Mouse (Mus musculus): ENCODE measurements around the gene Pcdh9.

The Pcdh9 gene

GRCm38 (mm10) chr14:93182606-93183491 lies 707.6 kb downstream of the Pcdh9 start:
- peak; percentile 22 for DNase-seq (ENCODE audit: low read depth, low spot score)

DNA sequence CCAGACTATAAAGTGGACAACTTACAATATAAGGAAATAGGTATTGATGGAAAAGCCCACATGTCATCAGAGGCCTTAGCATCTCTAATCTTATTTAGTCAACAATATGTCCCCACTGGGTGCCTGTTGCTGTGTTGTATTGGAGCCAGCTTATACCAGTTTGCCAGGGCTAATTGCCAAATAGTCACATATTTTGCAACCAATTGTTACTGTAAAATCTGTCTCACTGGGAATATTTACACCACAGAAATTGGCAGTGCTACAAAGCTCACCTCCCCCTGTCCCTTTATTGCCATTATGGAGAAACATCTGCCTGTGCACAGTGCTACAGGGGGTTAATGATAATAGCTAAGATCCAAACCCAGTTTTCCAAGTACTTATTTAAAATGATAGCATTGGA lies 721.3 kb downstream of the Pcdh9 start:
- peak; percentile 35 for DNase-seq (ENCODE audit: low read depth, low spot score)

DNA sequence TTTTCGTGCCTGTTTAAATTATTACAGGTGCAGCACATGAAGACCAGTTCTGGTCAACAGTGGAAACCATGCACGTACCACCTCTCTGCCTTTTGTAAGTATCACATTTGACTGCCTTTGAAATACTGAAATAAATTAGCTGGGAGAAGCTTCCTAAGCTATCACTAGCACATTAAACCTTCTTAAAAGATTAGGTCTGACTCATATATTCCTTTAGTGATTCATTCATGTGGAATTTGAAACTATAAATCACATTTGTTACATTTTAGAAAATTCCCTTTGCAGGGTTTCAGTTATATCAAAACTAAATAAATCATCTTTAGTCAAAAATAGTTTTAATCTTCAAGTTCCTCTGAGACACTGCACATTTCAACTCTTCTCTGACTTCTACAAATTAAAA lies 722.1 kb downstream of the Pcdh9 start:
- peak; percentile 85 for DNase-seq (ENCODE audit: low read depth, low spot score)

GRCm38 (mm10) chr14:93143414-93143813 lies 747.1 kb downstream of the Pcdh9 start:
- DNase-seq (ENCODE audit: low read depth, low spot score) = no peak

DNA sequence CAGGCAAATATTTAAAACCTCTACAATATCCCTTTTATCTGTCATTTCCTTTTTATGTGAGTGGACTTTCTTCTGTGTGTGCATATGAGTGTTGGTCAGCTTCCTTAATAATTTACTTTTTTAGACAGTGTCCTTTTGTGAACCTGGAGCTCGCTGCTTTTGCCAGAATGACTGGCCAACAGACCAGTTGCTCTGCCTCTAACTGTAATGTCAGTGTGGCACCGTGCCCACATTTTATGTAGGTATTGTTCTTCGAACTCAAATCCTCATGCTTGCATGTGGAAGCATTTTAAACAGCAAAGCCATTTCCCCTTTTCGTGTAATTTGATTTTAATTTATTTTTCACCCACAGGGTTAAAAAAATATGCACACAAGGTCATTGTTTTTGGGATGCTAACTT lies 748.4 kb downstream of the Pcdh9 start:
- DNase-seq (ENCODE audit: low read depth, low spot score) = no peak

GRCm38 (mm10) chr14:93126993-93127392 lies 763.5 kb downstream of the Pcdh9 start:
- no peak for DNase-seq (ENCODE audit: low read depth, low spot score)

GRCm38 (mm10) chr14:93102755-93103154 lies 787.7 kb downstream of the Pcdh9 start:
- DNase-seq (ENCODE audit: low read depth, low spot score) = no peak

DNA sequence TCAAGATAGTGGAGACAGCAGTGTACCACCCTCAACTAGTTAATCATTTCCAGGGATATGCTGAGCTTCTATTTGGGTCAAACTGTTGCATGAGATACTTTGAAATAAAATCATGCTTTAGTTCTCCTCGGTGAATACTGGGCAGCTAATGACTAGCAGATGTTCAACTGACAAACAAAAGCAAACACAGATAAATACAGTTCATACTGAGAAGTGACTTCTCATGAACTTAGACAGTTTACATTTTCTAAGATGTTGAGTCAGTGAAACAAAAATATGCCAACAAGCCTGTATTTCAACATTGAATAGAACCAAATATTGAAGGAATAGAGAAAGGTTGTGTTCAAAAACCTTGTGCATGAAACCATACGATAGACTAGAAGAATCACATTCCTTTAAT lies 795.4 kb downstream of the Pcdh9 start:
- DNase-seq (ENCODE audit: low read depth, low spot score) = peak; percentile 61

DNA sequence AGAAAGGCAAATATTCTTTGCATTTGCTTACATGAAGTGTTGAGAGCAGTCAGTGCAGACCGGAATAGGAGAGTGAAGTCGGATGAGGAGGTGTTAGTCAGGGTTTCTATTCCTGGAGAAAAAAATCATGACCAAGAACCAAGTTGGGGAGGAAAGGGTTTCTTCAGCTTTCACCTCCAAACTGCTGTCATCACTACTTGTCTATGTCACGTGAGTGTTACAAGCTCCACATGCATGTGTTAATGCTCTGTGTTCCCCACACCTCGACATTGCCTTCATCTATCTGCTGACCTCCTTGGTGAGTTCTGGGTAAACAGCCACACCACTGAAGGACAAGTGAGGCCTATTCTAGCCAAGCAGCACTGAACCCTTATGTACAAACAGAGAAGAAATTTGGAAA lies 797.7 kb downstream of the Pcdh9 start:
- no peak for DNase-seq (ENCODE audit: low read depth, low spot score)

GRCm38 (mm10) chr14:93085646-93086045 lies 804.8 kb downstream of the Pcdh9 start:
- DNase-seq (ENCODE audit: low read depth, low spot score) = peak; percentile 40

DNA sequence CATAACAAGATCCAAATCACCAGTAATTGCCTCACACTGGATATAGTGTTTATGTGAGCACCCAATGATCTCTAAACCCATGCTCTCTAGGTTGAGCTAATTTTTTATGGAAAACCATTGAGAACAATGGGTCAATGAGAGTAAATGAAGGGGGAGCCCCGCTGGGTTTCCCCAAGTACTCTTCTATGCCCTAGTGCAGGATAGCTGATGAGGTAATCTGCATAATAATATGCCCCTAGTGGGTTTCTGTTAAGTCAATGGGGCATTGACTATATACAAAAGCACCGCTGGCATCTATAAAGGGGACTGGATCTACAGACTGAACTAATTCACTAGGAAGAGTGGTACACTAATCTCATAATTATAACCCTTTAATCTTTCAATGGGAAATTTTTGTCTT lies 807.3 kb downstream of the Pcdh9 start:
- no peak for DNase-seq (ENCODE audit: low read depth, low spot score)

DNA sequence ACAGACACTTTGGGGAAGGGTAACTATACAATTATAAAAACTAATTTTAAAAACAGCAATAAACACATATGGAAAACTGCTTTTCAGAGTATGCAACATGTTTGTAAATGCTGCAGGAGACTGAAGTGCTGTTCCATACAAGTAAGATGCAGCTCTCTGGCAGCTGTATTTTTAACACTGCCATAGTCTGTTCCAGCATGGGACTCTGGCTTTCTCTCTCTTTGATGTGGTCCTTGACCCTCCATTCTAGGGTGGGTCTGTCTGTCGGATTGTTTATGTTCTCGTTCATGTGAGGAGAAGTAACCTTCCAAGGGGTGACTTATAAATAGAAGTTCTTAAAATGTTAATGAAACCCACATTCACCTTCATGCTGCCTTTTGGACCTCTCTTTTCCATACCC lies 809.6 kb downstream of the Pcdh9 start:
- DNase-seq (ENCODE audit: low read depth, low spot score) = no peak

DNA sequence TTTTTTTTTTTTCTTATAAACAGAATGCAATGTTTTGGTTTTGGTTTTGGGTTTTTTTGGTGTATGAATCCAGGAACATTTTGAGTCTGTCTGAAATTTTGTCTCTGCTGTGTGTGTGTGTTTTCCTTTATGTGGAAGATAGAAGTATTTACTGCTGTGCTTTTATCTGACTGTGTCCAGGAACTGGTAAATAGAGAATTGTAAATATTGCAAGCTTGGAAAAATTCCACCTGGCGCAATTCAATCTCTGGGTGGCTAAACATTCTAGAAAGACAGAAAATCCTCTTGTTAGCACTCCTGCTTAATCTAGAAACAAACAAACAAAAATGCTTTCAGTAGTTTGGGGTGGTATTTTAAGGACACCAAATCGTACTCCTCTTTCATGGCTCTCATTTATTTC lies 814.7 kb downstream of the Pcdh9 start:
- no peak for DNase-seq (ENCODE audit: low read depth, low spot score)

DNA sequence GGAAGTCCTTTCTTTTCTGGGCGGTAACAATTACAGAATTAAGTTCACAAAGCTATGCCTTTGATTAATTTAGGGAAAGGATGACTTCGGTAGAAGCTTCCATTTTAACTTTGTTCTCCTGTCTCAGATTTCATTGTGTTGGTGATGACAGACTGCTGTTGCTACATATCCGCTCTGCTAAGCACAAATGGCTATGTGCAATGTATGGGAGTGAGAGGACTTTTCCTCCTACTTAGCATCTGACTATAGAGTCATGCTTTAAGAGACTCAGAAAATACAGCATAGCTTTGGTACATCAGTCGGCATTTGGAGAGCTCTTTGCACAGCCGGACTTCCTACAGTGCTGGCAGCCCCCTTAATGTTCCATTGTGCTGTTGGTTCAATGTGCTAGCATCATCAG lies 818.1 kb downstream of the Pcdh9 start:
- no peak for DNase-seq (ENCODE audit: low read depth, low spot score)

- peak; percentile 78 for DNase-seq (ENCODE audit: low read depth, low spot score)
Measured at GRCm38 (mm10) chr14:93070140-93070539, 820.3 kb downstream of the Pcdh9 start.

- no peak for DNase-seq (ENCODE audit: low read depth, low spot score)
Measured at GRCm38 (mm10) chr14:93067411-93068336, 822.8 kb downstream of the Pcdh9 start.

- DNase-seq (ENCODE audit: low read depth, low spot score) = no peak
Measured at GRCm38 (mm10) chr14:93066732-93067410, 823.6 kb downstream of the Pcdh9 start.

DNA sequence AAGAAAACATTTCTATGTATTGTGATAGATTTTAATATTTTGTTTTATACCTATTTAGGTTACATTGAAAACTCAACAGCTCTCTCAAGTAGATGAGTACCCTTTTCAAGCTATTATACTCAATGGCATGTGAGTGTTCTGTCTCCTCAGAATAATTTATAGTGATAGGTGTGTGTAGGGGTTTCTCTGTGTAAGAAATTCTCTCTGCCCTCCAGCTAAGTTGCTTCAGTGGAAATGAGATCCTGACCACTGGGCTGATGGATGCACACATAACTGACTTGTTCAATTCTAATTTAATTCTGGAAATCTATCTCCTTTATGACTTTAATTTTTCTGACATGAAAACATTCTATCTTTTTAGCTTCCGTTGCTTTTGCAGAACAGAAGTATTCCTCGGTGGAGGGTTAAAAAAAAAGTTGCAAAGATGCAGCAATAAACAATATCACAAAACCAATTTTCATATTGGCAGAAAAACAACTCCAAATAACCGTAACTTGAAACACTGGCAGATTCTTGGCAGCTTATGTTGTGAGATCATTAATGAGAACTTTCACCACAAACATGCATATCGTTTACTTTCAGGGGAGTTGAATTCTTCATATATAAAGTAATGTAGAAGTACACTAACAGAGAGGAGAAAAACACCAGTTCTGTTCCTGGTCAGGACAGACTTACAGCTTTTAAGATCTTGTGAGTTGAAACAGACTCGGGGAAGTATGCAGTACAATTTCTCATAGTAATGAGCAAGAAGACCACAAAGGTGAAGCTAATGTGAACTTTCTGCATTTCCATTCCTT lies 828.5 kb downstream of the Pcdh9 start:
- DNase-seq (ENCODE audit: low read depth, low spot score) = peak; percentile 73

GRCm38 (mm10) chr14:93058799-93059198 lies 831.7 kb downstream of the Pcdh9 start:
- no peak for DNase-seq (ENCODE audit: low read depth, low spot score)

- no peak for DNase-seq (ENCODE audit: low read depth, low spot score)
Measured at GRCm38 (mm10) chr14:93055997-93056396, 834.5 kb downstream of the Pcdh9 start.

DNA sequence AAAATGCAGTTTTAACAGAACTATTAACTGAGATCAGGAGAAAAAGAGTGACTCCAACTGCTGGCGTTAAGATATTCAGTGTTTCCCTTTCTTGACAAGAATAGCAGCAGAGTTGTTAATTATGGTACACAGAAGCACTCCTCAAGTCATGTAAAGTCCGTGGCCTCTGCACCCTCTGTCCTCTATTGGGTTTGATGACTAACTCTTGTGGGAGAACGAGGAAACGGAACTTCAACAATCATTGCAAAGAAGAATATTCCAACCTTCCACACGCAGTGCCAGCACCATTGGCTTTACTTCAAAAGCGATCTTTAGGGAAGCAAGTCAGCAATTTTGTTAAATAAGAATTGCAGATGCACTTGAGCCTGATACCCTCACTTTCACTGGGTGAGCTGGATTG lies 849.9 kb downstream of the Pcdh9 start:
- DNase-seq (ENCODE audit: low read depth, low spot score) = no peak

All from 3T3-L1 (cell line).